Mouse (Mus musculus) retina, postnatal 7 days (tissue): Measurements from ENCODE around the gene Polr1e.
"Not testable (repeated sequence)": the region's sequence is repeated elsewhere in the genome, so short reads cannot be mapped to it uniquely, and the experiment has no call there.

Source experiments
- DNase-seq: peaks from one replicate; pipeline ENCODE4 v3.0.0-alpha.2; 2012; ENCODE audit warnings: low read depth, low spot score

Gene Polr1e

GRCm38 (mm10) chr4:45054862-45055261 is 36.5 kb downstream of the Polr1e start:
- DNase-seq, result no peak

GRCm38 (mm10) chr4:45055451-45055850 is 37.1 kb downstream of the Polr1e start:
- no peak for DNase-seq

GRCm38 (mm10) chr4:45063836-45064235 is 45.5 kb downstream of the Polr1e start:
- DNase-seq, result not testable (repeated sequence)

- DNase-seq, result no peak
These were observed 46.2 kb downstream of the Polr1e start for GRCm38 (mm10) chr4:45064577-45064976.

- no peak for DNase-seq
These were observed 47.8 kb downstream of the Polr1e start for GRCm38 (mm10) chr4:45066036-45066730.

- no peak for DNase-seq
These were observed 49.4 kb downstream of the Polr1e start for GRCm38 (mm10) chr4:45067742-45068141.

- DNase-seq, result no peak
These were observed 54.0 kb downstream of the Polr1e start for GRCm38 (mm10) chr4:45072261-45072973.

GRCm38 (mm10) chr4:45073544-45073943 is 55.2 kb downstream of the Polr1e start:
- DNase-seq, result no peak

- DNase-seq, result not testable (repeated sequence)
These were observed 62.7 kb downstream of the Polr1e start for GRCm38 (mm10) chr4:45081041-45081440.

- no peak for DNase-seq
These were observed 64.6 kb downstream of the Polr1e start for GRCm38 (mm10) chr4:45082951-45083350.

GRCm38 (mm10) chr4:45083487-45083886 is 65.1 kb downstream of the Polr1e start:
- no peak for DNase-seq

- DNase-seq, result peak; percentile 82
These were observed 65.9 kb downstream of the Polr1e start, which contains the start of gene Fbxo10 for GRCm38 (mm10) chr4:45084021-45084894. TSS of gene Fbxo10 (minus strand) at chr4:45084604.

GRCm38 (mm10) chr4:45084895-45085290 is 66.5 kb downstream of the Polr1e start:
- DNase-seq, result no peak
